Mouse (Mus musculus) liver, embryonic 14.5 days (tissue): ENCODE data around the gene Vmn1r226.

Source experiments
- CTCF ChIP-seq: IDR thresholded peaks from 2 replicates; pipeline ENCODE4 v1.5.1; 2016; ENCODE audit warnings: antibody characterized with exemption, low read depth, control low read depth
- EP300 ChIP-seq: IDR thresholded peaks from 2 replicates; pipeline ENCODE4 v1.6.1; 2016; ENCODE audit warnings: antibody characterized with exemption, low read depth

GRCm38 (mm10) chr17:20729543-20729942, 46.9 kb downstream of the Vmn1r226 start, which contains the start of gene Vmn1r227:
- TF ChIP-seq CTCF: no peak
- TF ChIP-seq EP300: no peak
